Mouse (Mus musculus): ENCODE measurements at regions not wholly inside any gene's neighbourhood (a gene's known extent, or its start where the extent isn't known, plus 50 kb on each side); places are given as distances from the start of the nearest gene placed in this dataset.

GRCm38 (mm10) chr9:33766235-33766634 lies 719.5 kb upstream of the Kirrel3 start:
- no peak for TF ChIP-seq CTCF (IDR thresholded peaks at IDR 0.05; ENCODE audit: low read depth)
- TF ChIP-seq EP300 (IDR thresholded peaks at IDR 0.05; ENCODE audit: low read depth), result no peak

Measured in liver, postnatal 0 days (tissue).